Mouse (Mus musculus): ENCODE measurements around the gene A730049H05Rik. TPM values are rescaled to one million over a fixed set of nuclear protein-coding genes. Genes with fewer than 3 reads are reported as not detected.

A730049H05Rik gene
- total RNA-seq (2021) = under 1 TPM; 0.16 to 0.20 TPM
- long read RNA-seq = 0 reads

DNA sequence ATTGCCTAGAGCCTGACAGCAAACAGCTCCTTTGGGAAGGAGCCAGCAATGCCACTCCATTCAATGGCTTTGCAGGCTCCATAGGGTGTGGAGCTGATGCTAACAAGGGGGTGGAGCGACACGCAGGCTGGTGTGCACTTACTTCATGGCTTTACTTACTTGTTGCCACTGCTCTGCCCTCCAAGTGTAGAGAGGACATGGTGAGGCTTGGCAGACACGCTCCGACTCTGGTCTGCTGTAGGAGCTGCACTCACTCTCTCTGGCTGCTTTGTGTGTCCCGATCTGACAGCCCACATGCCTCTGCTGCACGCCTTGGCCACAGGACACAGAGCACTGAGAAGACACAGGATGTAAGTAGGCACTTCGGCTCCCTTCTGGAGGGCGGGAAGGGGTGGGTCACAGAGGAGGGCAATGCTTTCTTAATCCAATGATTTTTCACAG is at the start of gene A730049H05Rik:
TSS of gene A730049H05Rik (plus strand) at position 168 of the 441 bp plus-strand sequence.
- DNase-seq (ENCODE audit: low spot score in 2 of 2) = no peak

GRCm38 (mm10) chr6:92776356-92776755 is 39.9 kb upstream of the A730049H05Rik start:
- DNase-seq (ENCODE audit: low spot score in 2 of 2) = peak in 1 of 2 experiments; percentile 18

GRCm38 (mm10) chr6:92779140-92779934 is 36.9 kb upstream of the A730049H05Rik start:
- DNase-seq (ENCODE audit: low spot score in 2 of 2) = no peak

DNA sequence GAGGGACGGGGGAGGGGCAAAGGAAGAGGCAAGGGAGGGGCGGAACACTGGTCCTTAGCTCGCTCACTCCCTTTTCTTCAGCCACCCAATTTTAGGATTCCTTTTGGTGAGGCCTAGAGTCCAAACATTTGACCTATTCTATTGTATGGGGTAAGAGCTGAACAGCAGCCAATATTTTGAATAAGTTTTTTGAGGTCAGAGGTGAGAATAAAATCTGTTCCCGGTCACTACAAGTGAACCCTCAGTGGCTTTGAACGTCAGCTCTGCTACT is 36.4 kb upstream of the A730049H05Rik start:
- DNase-seq (ENCODE audit: low spot score in 2 of 2) = no peak

GRCm38 (mm10) chr6:92781446-92781845 is 34.8 kb upstream of the A730049H05Rik start:
- DNase-seq (ENCODE audit: low spot score in 2 of 2) = no peak

DNA sequence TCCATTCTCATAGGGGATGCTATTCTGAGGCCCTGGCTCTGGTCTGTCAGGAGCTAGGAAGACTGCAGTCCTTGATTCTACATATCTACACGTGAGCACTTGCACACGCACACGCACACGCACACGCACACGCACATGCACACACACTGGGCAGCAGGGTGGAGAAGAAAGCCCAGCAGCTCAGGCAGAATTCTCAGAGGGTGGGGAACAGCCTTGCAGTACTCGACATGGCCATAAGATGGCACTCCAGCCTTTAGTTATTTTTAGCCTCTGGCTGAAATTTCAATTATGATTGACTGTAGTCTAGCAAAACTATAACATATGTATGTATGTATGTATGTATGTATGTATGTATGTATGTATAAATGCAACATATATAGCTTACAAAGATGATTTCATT is 31.5 kb upstream of the A730049H05Rik start:
- peak; percentile 78 to 80 for DNase-seq (ENCODE audit: low spot score in 2 of 2)

DNA sequence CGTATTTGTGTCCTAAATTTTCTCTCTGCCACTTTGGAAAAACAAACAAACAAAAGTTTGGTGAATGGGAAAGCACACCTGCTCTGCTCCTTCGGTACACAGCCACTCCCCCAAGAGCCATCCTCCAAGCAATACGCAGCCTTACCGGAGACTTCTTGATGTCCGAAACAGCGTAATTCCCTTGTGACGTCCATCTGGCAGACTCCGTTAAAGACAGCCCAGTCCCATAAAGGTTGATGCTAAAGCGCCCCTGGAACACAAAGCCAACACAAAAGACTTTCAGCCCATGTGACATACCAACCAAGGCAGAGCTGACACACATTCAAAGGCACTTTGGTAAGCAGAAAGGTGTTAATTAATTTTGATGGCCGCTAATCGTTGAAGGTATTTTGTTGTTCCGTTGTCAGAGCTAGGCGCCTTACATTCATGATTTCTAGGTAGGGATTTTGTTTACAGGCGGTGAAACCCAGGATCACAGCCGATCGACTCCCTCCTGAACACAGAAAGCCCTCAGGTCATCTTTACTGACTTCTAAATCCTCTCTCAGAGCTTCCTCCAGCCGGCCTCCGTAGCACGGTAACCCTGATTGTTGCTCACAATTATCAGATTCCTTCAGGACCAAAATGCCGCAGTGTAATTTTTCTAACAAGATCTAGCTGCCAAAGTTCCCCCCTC is 29.4 kb upstream of the A730049H05Rik start:
- no peak for DNase-seq (ENCODE audit: low spot score in 2 of 2)

DNA sequence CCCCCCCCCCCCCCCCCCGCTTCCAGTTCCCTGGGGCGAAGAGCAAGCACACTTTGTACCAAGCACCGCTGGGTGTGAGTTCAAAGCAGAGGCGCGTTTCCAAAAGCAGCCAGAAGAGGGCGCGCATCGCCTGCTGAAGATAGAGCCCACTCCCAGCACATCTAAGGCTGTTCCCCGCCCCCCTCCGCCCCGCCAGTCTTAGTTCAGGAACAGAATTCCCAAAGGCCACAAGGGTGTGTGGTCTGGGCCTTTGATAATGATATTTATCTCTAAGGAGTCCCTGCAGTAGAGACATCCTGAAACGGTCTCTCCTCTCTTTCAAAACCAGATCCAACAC is 28.9 kb upstream of the A730049H05Rik start:
- DNase-seq (ENCODE audit: low spot score in 2 of 2) = peak; percentile 95 to 96

- DNase-seq (ENCODE audit: low spot score in 2 of 2) = no peak
Observed at GRCm38 (mm10) chr6:92793804-92794203, 22.5 kb upstream of the A730049H05Rik start.

DNA sequence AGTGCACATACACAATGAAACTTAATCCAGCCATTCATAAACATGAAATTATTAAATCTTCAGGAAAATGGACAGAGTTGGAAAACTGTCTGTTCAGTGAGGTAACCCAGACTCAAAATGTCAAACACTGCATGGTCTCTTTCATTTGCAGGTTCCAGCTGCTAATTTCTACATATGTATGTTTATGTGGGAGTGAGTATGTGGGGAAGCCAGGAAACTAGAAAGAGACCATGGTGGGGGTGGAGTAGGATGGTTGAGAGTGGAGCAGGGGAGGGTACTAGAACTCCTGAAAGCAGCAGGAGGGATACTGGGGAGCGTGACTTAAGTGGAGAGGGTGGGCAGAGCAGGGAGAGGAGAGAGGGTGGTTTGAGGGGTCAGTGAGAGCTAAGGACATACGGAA is 14.8 kb upstream of the A730049H05Rik start:
- no peak for DNase-seq (ENCODE audit: low spot score in 2 of 2)

DNA sequence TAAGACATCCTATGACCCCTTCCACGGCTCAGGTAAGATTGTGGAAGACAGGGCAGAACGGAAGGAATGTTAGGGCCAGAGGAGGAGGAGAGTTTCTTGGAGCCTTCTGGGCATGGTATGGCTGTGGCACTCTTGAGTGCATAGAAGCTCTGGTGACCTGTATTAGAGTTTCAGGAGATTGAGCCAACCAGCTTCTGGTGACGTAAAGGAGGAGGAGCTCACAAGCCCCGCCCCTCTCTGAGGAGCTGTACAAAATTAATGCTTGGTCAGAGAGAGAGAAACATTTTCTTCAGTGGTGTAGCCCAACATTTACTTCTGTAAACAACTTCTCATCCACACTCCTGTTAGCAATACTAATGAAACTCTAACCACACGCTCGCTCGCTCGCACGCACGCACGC is 13.9 kb upstream of the A730049H05Rik start:
- no peak for DNase-seq (ENCODE audit: low spot score in 2 of 2)

DNA sequence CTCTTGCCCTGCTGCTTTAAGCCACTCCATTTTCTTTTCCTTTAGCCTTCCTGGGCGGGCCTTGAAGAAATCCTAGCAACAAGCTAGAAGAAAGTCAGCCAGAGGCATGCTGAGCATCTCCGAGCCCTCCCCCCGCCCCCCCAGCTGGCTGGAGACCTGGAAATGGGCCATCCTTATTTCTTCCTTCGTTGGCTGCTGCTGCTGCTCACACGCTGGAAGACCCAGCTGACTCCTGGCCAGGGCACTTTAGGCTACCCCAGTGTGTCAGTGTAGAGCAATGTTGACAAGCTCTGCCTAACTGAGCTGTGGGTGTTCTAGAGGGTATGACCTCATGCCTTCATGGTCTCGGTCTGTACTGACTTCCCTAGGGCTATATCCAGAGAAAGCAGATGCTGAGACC is 13.1 kb upstream of the A730049H05Rik start:
- DNase-seq (ENCODE audit: low spot score in 2 of 2) = peak; percentile 9 to 32

- no peak for DNase-seq (ENCODE audit: low spot score in 2 of 2)
Observed at GRCm38 (mm10) chr6:92804254-92804971, 11.9 kb upstream of the A730049H05Rik start.

DNA sequence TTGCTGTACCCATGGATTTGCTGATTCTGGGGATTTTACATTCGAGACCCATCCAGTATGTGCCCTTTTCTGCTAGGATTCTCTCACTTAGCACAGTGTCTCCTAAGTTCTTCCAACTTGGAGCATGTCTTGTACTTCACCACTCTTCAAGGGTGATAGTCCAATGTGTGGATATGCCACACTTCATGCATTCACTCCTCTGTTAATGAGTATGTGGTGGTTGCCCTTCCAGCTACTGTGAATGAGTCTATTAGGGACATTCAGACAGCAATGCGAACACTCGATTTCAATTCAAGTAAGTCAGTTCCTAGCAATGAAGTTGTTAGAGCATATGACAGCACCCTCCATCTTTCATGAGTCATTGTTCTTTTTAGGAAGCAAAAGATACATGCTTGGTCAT is 6.5 kb upstream of the A730049H05Rik start:
- no peak for DNase-seq (ENCODE audit: low spot score in 2 of 2)

- no peak for DNase-seq (ENCODE audit: low spot score in 2 of 2)
Observed at GRCm38 (mm10) chr6:92810628-92811027, 5.7 kb upstream of the A730049H05Rik start.

DNA sequence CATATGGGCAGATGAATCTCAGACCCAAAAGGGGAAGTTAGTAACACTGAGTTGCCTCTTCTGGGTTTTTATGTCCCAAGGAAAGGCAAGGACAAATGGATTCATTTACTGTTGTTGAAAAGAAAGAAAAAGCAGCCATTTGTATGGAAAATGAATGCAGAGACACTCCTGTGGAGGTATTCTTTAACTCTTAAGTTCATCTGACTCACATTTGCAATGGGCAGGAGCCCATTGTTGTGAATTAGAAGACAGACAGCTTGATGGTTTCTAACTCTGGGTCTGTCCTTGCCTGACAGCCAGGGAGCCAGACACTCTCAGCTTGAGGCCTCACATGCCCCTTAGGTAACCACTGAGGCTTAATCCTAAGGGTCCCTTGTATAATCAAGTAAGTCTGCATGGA is 4.7 kb upstream of the A730049H05Rik start:
- no peak for DNase-seq (ENCODE audit: low spot score in 2 of 2)

- peak; percentile 31 to 46 for DNase-seq (ENCODE audit: low spot score in 2 of 2)
Observed at GRCm38 (mm10) chr6:92812702-92813370, 3.4 kb upstream of the A730049H05Rik start.

DNA sequence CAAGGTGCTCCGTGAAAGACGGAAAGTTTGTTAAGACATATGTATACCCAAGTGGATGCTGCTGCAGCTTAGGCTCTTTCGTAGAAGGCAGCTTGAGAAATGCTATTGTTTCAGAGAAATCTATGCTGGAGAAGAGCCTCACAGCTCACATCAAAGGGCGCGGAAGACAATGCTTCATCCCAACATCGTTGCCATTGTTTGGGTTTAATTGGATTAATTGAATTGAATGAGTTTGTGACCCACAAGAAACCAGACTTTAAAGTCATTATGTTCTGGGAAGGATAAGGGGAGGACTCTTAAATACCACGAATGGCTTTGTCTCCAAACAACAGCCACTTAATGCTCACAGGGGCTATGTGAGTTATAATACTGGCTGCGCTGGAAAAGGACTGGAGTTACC is 1.4 kb downstream of the A730049H05Rik start:
- DNase-seq (ENCODE audit: low spot score in 2 of 2) = no peak

GRCm38 (mm10) chr6:92821606-92822005 is 5.3 kb downstream of the A730049H05Rik start:
- no peak for DNase-seq (ENCODE audit: low spot score in 2 of 2)

- DNase-seq (ENCODE audit: low spot score in 2 of 2) = no peak
Observed at GRCm38 (mm10) chr6:92822006-92822405, 5.7 kb downstream of the A730049H05Rik start.

DNA sequence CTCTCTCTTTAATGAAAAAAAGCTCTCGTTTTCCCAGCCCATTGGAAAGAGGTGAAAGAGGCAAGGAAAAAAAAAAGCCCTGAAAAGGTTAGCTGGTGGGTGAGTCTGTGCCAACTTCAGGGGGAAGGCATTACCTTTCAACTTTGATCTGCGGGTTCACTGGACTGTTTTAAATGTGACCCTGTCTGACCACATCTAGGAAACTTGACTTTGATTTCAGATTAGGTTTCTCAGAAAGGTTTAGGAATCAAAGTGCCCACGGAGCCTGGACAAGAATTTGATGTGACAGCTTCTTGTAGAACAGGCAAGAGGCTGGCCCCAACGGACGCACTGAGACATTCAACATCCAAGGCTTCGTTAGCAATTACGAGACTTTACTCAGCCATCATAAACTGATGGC is 7.7 kb downstream of the A730049H05Rik start:
- DNase-seq (ENCODE audit: low spot score in 2 of 2) = no peak

- no peak for DNase-seq (ENCODE audit: low spot score in 2 of 2)
Observed at GRCm38 (mm10) chr6:92826561-92826960, 10.3 kb downstream of the A730049H05Rik start.
